Mouse (Mus musculus) cerebellum, postnatal 14 days (tissue): ENCODE results near the gene Zfp991.
"Not testable (repeated sequence)": the region's sequence is repeated elsewhere in the genome, so short reads cannot be mapped to it uniquely, and the experiment has no call there.

Experiments
- DNase-seq, 2 experiments: peaks; one replicate each; pipeline ENCODE4 v3.0.0; 2021; ENCODE audit warnings: mixed read lengths in 2 of 2

Zfp991 gene

GRCm38 (mm10) chr4:147131837-147132459, at the start of gene Zfp991:
Gene Zfp991, plus strand, starts transcription at chr4:147132038.
- DNase-seq: not testable (repeated sequence)

- not testable (repeated sequence) for DNase-seq
These were observed 36.2 kb upstream of the Zfp991 start for GRCm38 (mm10) chr4:147095641-147096040.

GRCm38 (mm10) chr4:147101666-147102626, 29.9 kb upstream of the Zfp991 start:
- peak in 1 of 2 experiments; percentile 6 for DNase-seq

GRCm38 (mm10) chr4:147103814-147104213, 28.0 kb upstream of the Zfp991 start:
- not testable (repeated sequence) for DNase-seq

GRCm38 (mm10) chr4:147117839-147118238, 14.0 kb upstream of the Zfp991 start:
- DNase-seq: not testable (repeated sequence)

DNA sequence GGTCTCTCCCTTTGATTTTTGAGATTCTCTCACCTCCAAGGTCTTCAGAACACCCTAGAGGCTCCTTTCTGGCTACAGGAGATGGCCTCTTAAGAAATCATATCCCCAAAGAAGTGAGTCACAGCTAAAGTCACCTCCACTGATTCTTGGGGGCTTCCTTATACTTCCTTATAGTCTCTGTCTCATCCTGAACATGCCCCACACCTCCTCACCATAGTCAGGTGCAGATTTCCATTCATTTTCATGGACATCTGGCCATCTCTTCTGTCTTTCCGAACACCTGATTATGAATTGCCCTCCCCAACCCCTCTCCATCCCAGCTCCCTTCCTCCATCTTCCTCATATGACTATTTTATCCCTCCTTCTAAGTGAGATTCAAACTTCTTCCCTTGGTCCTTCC, 9.6 kb upstream of the Zfp991 start:
- DNase-seq: not testable (repeated sequence)

DNA sequence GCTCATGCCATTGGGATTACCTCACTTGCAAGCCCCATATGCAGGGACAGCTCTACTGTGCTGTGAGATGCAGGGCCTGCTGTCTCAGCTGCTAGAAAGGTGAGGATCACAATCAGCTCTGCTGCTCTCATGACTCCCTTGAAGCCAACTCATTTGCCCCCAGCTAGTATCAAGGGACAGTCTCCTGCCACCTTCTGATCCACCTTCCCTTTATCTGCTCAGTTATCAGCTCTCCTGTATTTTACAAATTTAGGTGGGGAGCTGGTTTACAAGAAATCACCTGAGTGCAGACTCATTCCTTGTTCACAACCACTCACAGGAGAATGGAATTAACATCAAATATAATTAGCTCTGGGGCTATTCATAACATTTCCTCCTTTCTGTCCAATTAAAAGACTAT, 8.0 kb upstream of the Zfp991 start:
- not testable (repeated sequence) for DNase-seq

DNA sequence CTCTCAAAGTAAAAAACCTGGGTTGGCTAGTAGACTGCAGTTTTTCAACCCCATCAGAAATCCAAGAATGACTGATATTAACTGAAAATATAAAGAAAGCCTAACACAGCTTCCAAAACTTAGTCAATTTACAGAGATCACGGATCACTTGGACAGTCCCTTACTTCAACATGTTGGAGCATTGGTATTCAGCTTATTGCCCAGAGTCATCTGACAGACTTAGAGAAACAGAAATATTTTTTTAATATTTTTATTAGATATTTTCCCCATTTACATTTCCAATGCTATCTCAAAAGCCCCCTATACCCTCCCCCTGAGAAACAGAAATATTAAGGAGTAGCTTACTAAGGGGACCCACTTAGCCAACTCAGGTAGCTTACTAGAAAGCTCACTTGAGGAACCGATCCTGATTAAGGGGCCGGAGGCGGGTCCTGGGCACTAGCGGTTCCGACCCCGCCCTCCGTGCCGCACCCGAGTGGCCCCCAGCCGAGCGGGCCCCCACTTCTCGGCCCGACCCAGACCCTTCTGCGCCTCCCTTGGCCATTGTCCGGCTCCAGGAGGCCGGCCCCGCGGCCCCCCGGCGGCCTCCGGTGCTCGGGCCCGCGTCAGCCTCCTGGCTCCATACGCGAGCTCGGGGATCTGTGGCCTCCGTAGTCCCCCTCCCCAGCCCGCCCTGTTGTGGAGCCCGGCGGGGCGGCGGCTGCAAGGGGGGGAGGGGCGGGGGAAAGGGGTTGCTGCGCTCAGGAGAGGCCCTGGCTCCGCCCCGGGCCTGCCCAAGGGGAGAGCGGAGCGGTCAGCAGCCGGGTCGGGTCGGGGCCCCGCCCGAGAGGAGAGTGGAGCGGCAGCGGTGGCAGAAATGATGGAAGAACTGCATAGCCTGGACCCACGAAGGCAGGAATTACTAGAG, 7.2 kb upstream of the Zfp991 start:
- peak; percentile 34 to 36 for DNase-seq

- DNase-seq: not testable (repeated sequence)
These were observed 6.5 kb upstream of the Zfp991 start for GRCm38 (mm10) chr4:147125326-147125725.

GRCm38 (mm10) chr4:147125870-147126269, 6.0 kb upstream of the Zfp991 start:
- DNase-seq: not testable (repeated sequence)

GRCm38 (mm10) chr4:147126435-147126834, 5.4 kb upstream of the Zfp991 start:
- DNase-seq: not testable (repeated sequence)

GRCm38 (mm10) chr4:147127137-147127536, 4.7 kb upstream of the Zfp991 start:
- DNase-seq: not testable (repeated sequence)

DNA sequence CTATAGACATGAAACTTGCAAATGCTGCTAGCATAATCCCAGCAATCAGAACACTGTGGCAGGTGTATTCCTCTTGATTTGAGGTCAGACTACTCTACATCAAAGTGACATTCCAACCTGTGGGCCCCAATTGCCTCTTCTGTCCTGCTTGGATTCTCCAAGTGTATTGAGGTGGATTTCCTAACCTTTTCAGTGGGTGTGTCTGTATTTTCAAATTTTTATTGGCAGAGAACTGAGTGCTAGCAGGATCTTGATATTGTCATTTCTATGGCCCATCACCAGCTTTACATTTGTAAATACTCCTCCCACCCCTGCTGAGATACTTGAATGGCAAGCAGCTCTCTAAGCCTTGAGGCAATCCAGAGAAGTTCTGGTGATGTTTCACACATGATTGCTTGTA, 3.7 kb upstream of the Zfp991 start:
- not testable (repeated sequence) for DNase-seq

GRCm38 (mm10) chr4:147133596-147133995, 1.8 kb downstream of the Zfp991 start:
- DNase-seq: not testable (repeated sequence)

GRCm38 (mm10) chr4:147141757-147142156, 9.9 kb downstream of the Zfp991 start:
- not testable (repeated sequence) for DNase-seq

GRCm38 (mm10) chr4:147165282-147165681, 33.4 kb downstream of the Zfp991 start:
- DNase-seq: not testable (repeated sequence)

- not testable (repeated sequence) for DNase-seq
These were observed 38.7 kb downstream of the Zfp991 start for GRCm38 (mm10) chr4:147170547-147170946.

- not testable (repeated sequence) for DNase-seq
These were observed 39.7 kb downstream of the Zfp991 start for GRCm38 (mm10) chr4:147171557-147171956.

DNA sequence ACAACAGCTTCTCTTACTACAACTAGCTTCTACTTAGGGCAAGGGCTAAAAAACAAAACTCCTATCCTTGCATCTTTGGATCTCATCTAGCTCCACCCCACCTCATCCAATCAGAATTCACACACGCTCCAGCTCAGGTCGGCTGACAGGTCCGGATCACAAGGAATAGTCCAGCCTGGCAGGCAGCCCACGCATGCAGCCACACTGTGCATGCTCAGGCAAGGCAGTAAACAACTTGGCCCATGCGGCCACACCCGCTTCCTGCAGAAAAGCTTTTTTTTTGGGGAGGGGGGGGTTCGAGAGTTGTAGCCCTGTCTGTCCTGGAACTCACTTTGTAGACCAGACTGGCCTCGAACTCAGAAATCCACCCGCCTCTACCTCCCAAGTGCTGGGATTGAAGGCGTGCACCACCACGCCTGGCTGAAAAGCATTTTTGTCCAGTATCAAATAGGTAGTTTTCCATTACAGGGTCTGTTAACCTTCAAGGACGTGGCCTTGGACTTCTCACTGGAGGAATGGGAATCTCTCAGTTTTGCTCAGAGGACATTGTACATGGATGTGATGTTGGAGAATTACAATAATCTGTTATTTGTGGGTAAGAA, 44.5 kb downstream of the Zfp991 start:
- not testable (repeated sequence) for DNase-seq

- not testable (repeated sequence) for DNase-seq
These were observed 49.4 kb downstream of the Zfp991 start for GRCm38 (mm10) chr4:147181141-147181685.

DNA sequence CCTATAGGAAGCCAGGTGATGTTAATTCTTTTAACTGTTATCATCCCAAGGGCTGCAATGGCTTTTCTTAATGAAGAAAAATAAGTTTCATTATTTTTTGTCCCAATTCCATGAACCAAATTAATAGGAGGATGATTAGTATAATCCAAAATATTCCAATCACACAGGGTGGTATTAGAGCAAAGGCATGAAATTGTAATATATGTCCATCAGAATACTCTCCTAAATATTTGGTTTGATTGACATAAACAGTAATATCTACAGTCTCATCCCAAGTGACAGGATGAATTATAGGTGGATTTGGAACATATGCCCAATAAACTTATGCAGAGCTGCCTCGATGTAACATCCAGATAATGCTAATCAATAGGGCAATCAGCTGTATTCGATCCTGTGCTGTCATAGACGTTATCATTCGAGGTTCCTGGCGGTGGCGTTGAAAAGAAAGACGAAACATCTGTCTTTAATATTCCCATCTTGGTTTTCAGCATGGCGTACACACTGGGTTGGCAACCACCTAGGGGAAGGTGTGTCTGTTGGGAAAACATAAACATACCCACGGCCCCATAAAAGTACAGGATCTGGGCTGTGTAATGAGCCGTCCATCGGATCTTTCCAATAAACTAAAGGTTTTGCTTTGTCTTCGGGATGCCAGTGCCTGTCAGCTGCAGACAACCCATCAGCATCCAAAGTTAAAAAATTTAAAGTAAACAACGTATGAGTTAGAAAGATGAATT, 50.3 kb downstream of the Zfp991 start:
- not testable (repeated sequence) for DNase-seq
